Mouse (Mus musculus) midbrain, embryonic 11.5 days (tissue): ENCODE data around the gene Ifitm7. TPM values are rescaled to one million over a fixed set of nuclear protein-coding genes. Genes with fewer than 3 reads are reported as not detected.
"Not testable (repeated sequence)": the region's sequence is repeated elsewhere in the genome, so short reads cannot be mapped to it uniquely, and the experiment has no call there.

Source experiments
- ATAC-seq: fragments of 200-750 bp; cut with Nextera tagmentation; 2 replicates; pipeline ENCODE4 v1.8.0; 2017; ENCODE audit warnings: moderate TSS enrichment, moderate library complexity; ENCODE audit not compliant: low FRiP score
- DNase-seq: peaks from one replicate; pipeline ENCODE4 v3.0.0; 2015; ENCODE audit warnings: low spot score; ENCODE audit errors: missing footprints
- H3K27ac ChIP-seq: fragments of 300-500 bp; sonication (generic); 2 replicates; pipeline ENCODE4 v1.5.1; 2014; ENCODE audit warnings: low read depth, low read length
- H3K27me3 ChIP-seq: fragments of 300-500 bp; sonication (generic); 2 replicates; pipeline ENCODE4 v1.6.1; 2014; ENCODE audit warnings: mild to moderate bottlenecking, low read length, moderate library complexity, mixed read lengths; ENCODE audit not compliant: control insufficient read depth, insufficient read depth
- H3K36me3 ChIP-seq: fragments of 300-500 bp; sonication (generic); 2 replicates; pipeline ENCODE4 v1.6.1; 2014; ENCODE audit warnings: mild to moderate bottlenecking, low read length, moderate library complexity, mixed read lengths; ENCODE audit not compliant: control insufficient read depth, insufficient read depth
- H3K4me1 ChIP-seq: fragments of 300-500 bp; sonication (generic); 2 replicates; pipeline ENCODE4 v1.6.1; 2014; ENCODE audit warnings: low read length; ENCODE audit not compliant: control insufficient read depth, insufficient read depth
- H3K4me2 ChIP-seq: fragments of 300-500 bp; sonication (generic); 2 replicates; pipeline ENCODE4 v1.6.1; 2014; ENCODE audit warnings: mild to moderate bottlenecking, moderate library complexity
- H3K4me3 ChIP-seq: fragments of 300-500 bp; sonication (generic); 2 replicates; pipeline ENCODE4 v1.5.1; 2014; ENCODE audit warnings: low read depth, low read length
- H3K9ac ChIP-seq: fragments of 300-500 bp; sonication (generic); 2 replicates; pipeline ENCODE4 v1.6.1; 2014; ENCODE audit warnings: low read length
- H3K9me3 ChIP-seq: fragments of 300-500 bp; sonication (generic); 2 replicates; pipeline ENCODE4 v1.6.1; 2016; ENCODE audit warnings: low read length; ENCODE audit not compliant: control insufficient read depth
- WGBS: fragments of 180-500 bp; shearing (Covaris S2); extraction: QIAGEN DNeasy Blood & Tissue Kit; methylation state at CpG from one replicate; pipeline ENCODE4 v1.1.7; 2014; 5-methylcytosine and 5-hydroxymethylcytosine counted together
- polyA plus RNA-seq: library from polyadenylated mRNA; unstranded; fragments of >200 nt; fragmentation: Nextera tagmentation; extraction: Ambion mirVana; gene quantifications from 2 replicates; pipeline ENCODE4 v1.2.1, GENCODE M21; 2014

The Ifitm7 gene
- polyA plus RNA-seq, 1 experiment from 2014 or later, result 0.74 TPM

DNA sequence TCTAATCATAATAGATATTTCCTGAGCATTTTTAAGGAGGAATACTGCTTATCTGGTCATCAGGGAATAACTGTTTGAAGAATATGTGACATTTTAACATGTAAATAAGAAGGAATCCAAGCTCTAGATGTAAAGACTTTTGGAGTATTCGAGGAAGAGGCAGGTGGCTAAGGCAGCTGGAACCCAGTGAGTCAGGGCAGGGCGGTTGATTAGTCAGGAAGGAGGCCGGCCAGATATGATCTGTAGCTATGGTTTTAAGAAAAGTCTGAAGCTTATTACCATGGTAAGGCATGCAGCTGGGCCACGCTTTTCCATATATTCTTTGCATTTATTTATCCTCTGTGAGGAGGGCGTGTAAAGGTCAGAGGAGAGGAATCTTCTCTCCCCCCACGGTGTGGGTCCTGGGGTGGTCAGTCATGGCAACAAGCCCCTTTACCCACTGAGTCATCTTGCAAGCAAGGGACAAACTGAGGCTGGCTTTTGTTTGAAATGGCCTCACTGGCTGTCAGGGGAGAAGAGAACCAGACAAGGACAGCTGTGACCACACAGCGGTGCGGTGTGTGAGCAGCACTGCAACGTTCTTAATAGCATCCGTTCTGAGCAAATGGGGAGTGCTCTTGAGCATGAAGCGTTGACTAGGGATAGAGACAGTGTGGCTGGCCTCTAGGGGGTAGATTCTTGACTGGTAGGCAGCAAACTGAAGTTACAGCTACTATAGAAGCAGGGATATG, 6.0 kb upstream of the Ifitm7 start:
- WGBS, result 84% methylated on average over 11 of the region's 11 CpGs
- Histone ChIP-seq H3K9ac (no peak overlapping the region), H3K36me3 (no peaks in the 10 kb centered on the region), H3K4me2 (no peak overlapping the region), H3K4me1 (no peaks in the 10 kb centered on the region; the same call in 1 of the 2 replicates), H3K9me3 (no peaks in the 10 kb centered on the region), H3K27me3 (no peaks in the 10 kb centered on the region), H3K4me3 (no peak overlapping the region), H3K27ac (no peak overlapping the region)
- ATAC-seq (no peak), DNase-seq (no peak)

- Histone ChIP-seq H3K27ac (peak overlapping the region; percentile 64; the same call in 1 of the 2 replicates), H3K4me1 (peaks cover 2% of the 10 kb centered on the region; the same call in 1 of the 2 replicates), H3K4me2 (peak overlapping the region; percentile 68), H3K9me3 (no peaks in the 10 kb centered on the region), H3K9ac (peak overlapping the region; percentile 84), H3K27me3 (no peaks in the 10 kb centered on the region), H3K36me3 (no peaks in the 10 kb centered on the region), H3K4me3 (peak overlapping the region; percentile 51)
- ATAC-seq, result peak; percentile 41; the same call in 1 of the 2 replicates
- peak; percentile 88 for DNase-seq
- 51% methylated on average over 3 of the region's 3 CpGs for WGBS
These were observed 503 bp downstream of the Ifitm7 start for GRCm38 (mm10) chr16:13986197-13986573.

DNA sequence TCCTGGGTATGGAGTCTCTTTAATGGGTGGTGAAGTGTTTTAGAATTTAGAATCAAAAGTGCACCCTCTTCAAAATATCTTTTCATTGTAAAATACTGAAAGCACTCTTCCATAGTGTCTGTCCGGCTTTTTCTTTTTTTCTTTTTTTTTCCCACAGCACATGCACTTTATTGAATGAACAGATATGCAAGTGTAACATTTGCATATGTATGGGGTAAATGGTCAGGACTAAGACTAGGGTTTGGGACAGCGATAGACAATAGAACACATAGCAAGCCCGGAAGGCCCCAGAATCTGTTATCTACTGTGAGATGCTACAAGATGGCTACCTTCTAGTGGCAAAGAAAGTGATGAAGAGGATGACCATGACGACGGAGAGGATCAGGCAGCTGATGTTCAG, 3.5 kb downstream of the Ifitm7 start:
- H3K4me2 ChIP-seq, result no peak overlapping the region
- WGBS, result 87% methylated on average over 5 of the region's 5 CpGs
- H3K27ac ChIP-seq, result no peak overlapping the region
- peaks cover 2% of the 10 kb centered on the region; the same call in 1 of the 2 replicates for H3K4me1 ChIP-seq
- H3K36me3 ChIP-seq, result no peaks in the 10 kb centered on the region
- no peaks in the 10 kb centered on the region for H3K27me3 ChIP-seq
- no peaks in the 10 kb centered on the region for H3K9me3 ChIP-seq
- no peak overlapping the region for H3K9ac ChIP-seq
- no peak overlapping the region for H3K4me3 ChIP-seq
- no peak for ATAC-seq
- no peak for DNase-seq

- H3K27me3 ChIP-seq, H3K27ac ChIP-seq, H3K36me3 ChIP-seq, H3K9me3 ChIP-seq, H3K4me3 ChIP-seq, H3K9ac ChIP-seq, DNase-seq, H3K4me2 ChIP-seq, H3K4me1 ChIP-seq, ATAC-seq: not testable (repeated sequence)
- 79% methylated on average over 3 of the region's 3 CpGs for WGBS
These were observed 5.0 kb downstream of the Ifitm7 start for GRCm38 (mm10) chr16:13981726-13982125.

GRCm38 (mm10) chr16:13977026-13977425, 9.7 kb downstream of the Ifitm7 start:
- not testable (repeated sequence) for H3K4me2 ChIP-seq, DNase-seq, H3K4me3 ChIP-seq, H3K9me3 ChIP-seq, H3K36me3 ChIP-seq, H3K4me1 ChIP-seq, H3K9ac ChIP-seq, H3K27ac ChIP-seq, ATAC-seq, H3K27me3 ChIP-seq
- 53% methylated on average over 1 of the region's 1 CpGs for WGBS

DNA sequence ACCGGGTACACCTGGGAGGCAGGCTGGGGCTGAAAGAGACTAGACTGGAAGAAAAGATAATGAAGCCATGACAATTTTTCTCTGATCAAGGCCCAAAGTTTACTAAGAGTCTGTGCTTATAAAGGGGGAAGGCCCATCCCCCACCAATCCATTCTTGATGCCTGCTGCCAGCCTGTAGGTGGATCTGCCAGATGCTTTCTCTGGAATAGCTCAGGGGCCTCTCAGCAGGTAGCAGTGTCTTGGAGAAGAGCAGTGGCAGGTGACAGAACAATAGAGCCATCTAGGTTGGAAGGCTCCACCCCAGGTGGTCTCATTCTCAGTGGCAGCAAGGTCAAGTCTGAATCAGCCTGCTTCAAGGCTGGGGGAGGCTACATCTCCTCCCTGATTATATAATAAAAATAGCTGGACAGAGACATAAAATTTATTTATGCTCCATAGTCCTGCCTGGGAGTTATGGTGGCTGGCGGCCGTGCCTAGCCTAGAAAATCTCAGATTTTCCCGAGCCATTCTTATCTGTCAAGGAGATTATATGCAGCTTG, 10.3 kb downstream of the Ifitm7 start:
- WGBS, result 86% methylated on average over 4 of the region's 4 CpGs
- H3K27ac ChIP-seq, DNase-seq, ATAC-seq, H3K4me2 ChIP-seq, H3K27me3 ChIP-seq, H3K9ac ChIP-seq, H3K4me1 ChIP-seq, H3K4me3 ChIP-seq, H3K9me3 ChIP-seq, H3K36me3 ChIP-seq: not testable (repeated sequence)

DNA sequence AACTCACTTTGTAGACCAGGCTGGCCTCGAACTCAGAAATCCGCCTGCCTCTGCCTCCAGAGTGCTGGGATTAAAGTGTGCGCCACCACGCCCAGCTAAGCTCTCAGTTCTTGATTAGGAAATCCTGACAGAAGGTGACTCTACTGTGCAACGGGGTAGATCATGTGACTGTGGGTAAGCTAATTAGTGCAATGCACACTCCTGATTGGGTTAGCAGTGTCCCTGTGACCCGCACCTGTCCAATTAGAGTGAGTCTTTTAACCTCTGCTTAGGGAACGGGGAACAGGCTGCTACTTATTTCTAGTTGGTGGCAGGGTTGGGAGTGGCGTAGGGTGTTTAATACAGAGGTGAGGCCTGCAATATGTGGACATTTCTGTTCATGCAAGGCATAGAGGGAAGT, 14.6 kb downstream of the Ifitm7 start:
- Histone ChIP-seq H3K27ac (no peak overlapping the region), H3K9me3 (no peaks in the 10 kb centered on the region), H3K27me3 (no peaks in the 10 kb centered on the region), H3K4me2 (no peak overlapping the region), H3K4me3 (no peak overlapping the region), H3K4me1 (no peaks in the 10 kb centered on the region), H3K36me3 (no peaks in the 10 kb centered on the region), H3K9ac (no peak overlapping the region)
- DNase-seq (no peak), ATAC-seq (no peak)
- 92% methylated on average over 7 of the region's 8 CpGs for WGBS

DNA sequence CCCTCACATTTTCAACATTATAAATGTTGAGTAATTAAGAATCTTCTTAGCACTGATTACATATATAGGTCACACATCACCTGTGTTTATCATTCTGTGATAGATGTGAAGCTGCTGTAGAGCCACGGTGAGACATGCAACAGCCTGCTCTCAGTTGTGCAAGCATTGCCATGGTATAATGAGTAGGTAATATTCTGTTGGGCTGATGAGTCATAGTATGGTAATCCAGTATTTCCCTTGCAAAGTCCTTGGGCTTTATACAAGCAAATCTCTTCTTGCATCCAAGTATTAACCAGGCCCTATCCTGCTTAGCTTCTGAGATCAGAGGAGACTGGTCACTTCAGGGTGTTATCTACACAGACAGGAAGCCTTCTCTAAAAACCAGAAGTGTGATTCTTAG, 17.6 kb downstream of the Ifitm7 start:
- Histone ChIP-seq H3K27ac (no peak overlapping the region), H3K27me3 (no peaks in the 10 kb centered on the region), H3K9me3 (no peaks in the 10 kb centered on the region), H3K4me3 (no peak overlapping the region), H3K4me1 (no peaks in the 10 kb centered on the region), H3K9ac (no peak overlapping the region), H3K4me2 (no peak overlapping the region), H3K36me3 (no peaks in the 10 kb centered on the region)
- ATAC-seq, result no peak
- DNase-seq, result no peak
- 89% methylated on average over 1 of the region's 1 CpGs for WGBS

GRCm38 (mm10) chr16:13962053-13962452, 24.6 kb downstream of the Ifitm7 start:
- Histone ChIP-seq H3K27me3 (no peaks in the 10 kb centered on the region), H3K9ac (no peak overlapping the region), H3K36me3 (no peaks in the 10 kb centered on the region), H3K9me3 (no peaks in the 10 kb centered on the region), H3K4me1 (no peaks in the 10 kb centered on the region), H3K4me3 (no peak overlapping the region), H3K27ac (no peak overlapping the region), H3K4me2 (no peak overlapping the region)
- DNase-seq (no peak), ATAC-seq (no peak)
- WGBS, result 33% methylated on average over 1 of the region's 1 CpGs
